Mouse (Mus musculus) hindbrain, embryonic 11.5 days (tissue): ENCODE data around the gene Gm10577. TPM values are rescaled to one million over a fixed set of nuclear protein-coding genes. Genes with fewer than 3 reads are reported as not detected.

ENCODE experiments used
- ATAC-seq: fragments of 200-750 bp; cut with Nextera tagmentation; 2 replicates; pipeline ENCODE4 v1.8.0; 2017; ENCODE audit warnings: mild to moderate bottlenecking, moderate TSS enrichment, moderate library complexity; ENCODE audit not compliant: low FRiP score
- DNase-seq: peaks from one replicate; pipeline ENCODE4 v3.0.0-alpha.2; 2015; ENCODE audit warnings: low spot score
- H3K27ac ChIP-seq: fragments of 300-500 bp; sonication (generic); 2 replicates; pipeline ENCODE4 v1.5.1; 2014; ENCODE audit warnings: mild to moderate bottlenecking, low read depth, low read length
- H3K27me3 ChIP-seq: fragments of 300-500 bp; sonication (generic); 2 replicates; pipeline ENCODE4 v1.6.1; 2014; ENCODE audit warnings: mild to moderate bottlenecking, low read length, moderate library complexity, mixed read lengths; ENCODE audit not compliant: control insufficient read depth, insufficient read depth
- H3K36me3 ChIP-seq: fragments of 300-500 bp; sonication (generic); 2 replicates; pipeline ENCODE4 v1.6.1; 2014; ENCODE audit warnings: mild to moderate bottlenecking, low read length, moderate library complexity, mixed read lengths; ENCODE audit not compliant: control insufficient read depth, insufficient read depth
- H3K4me1 ChIP-seq: fragments of 300-500 bp; sonication (generic); replicated peaks from 2 replicates; pipeline ENCODE4 v1.6.1; 2014; ENCODE audit warnings: low read length, mixed read lengths; ENCODE audit not compliant: control insufficient read depth, insufficient read depth
- H3K4me2 ChIP-seq: fragments of 300-500 bp; sonication (generic); replicated peaks from 2 replicates; pipeline ENCODE4 v1.6.1; 2014; ENCODE audit warnings: mild to moderate bottlenecking, low read depth, low read length
- H3K4me3 ChIP-seq: fragments of 300-500 bp; sonication (generic); 2 replicates; pipeline ENCODE4 v1.5.1; 2014; ENCODE audit warnings: low read depth, low read length
- H3K9ac ChIP-seq: fragments of 300-500 bp; sonication (generic); 2 replicates; pipeline ENCODE4 v1.6.1; 2014; ENCODE audit warnings: low read depth, low read length
- H3K9me3 ChIP-seq: fragments of 300-500 bp; sonication (generic); 2 replicates; pipeline ENCODE4 v1.6.1; 2016; ENCODE audit warnings: low read length; ENCODE audit not compliant: control insufficient read depth
- WGBS: fragments of 180-500 bp; shearing (Covaris S2); extraction: QIAGEN DNeasy Blood & Tissue Kit; methylation state at CpG from one replicate; pipeline ENCODE4 v1.1.7; 2014; 5-methylcytosine and 5-hydroxymethylcytosine counted together
- polyA plus RNA-seq: library from polyadenylated mRNA; unstranded; fragments of >200 nt; fragmentation: Nextera tagmentation; extraction: Ambion mirVana; gene quantifications from 2 replicates; pipeline ENCODE4 v1.2.1, GENCODE M21; 2014

Gm10577 gene
- polyA plus RNA-seq, 1 experiment from 2014 or later = not detected

GRCm38 (mm10) chr4:101035131-101035530, 14.6 kb upstream of the Gm10577 start:
- Histone ChIP-seq H3K4me3 (no peak overlapping the region), H3K36me3 (no peaks in the 10 kb centered on the region), H3K27me3 (no peaks in the 10 kb centered on the region), H3K9me3 (no peaks in the 10 kb centered on the region), H3K9ac (no peak overlapping the region), H3K27ac (no peak overlapping the region), H3K4me2 (no peak overlapping the region), H3K4me1 (no peaks in the 10 kb centered on the region)
- 88% methylated on average over 5 of the region's 5 CpGs for WGBS
- ATAC-seq = no peak
- no peak for DNase-seq

- H3K9ac ChIP-seq = no peak overlapping the region
- no peak overlapping the region for H3K27ac ChIP-seq
- DNase-seq (no peak), ATAC-seq (no peak)
- H3K36me3 ChIP-seq = no peaks in the 10 kb centered on the region
- no peaks in the 10 kb centered on the region for H3K4me1 ChIP-seq
- no peaks in the 10 kb centered on the region for H3K27me3 ChIP-seq
- H3K9me3 ChIP-seq = no peaks in the 10 kb centered on the region
- WGBS = 68% methylated on average over 3 of the region's 3 CpGs
- no peak overlapping the region for H3K4me3 ChIP-seq
- no peak overlapping the region for H3K4me2 ChIP-seq
These were observed 12.6 kb upstream of the Gm10577 start for GRCm38 (mm10) chr4:101033047-101033446.

GRCm38 (mm10) chr4:101027852-101028411, 7.4 kb upstream of the Gm10577 start:
- Histone ChIP-seq H3K9ac (no peak overlapping the region), H3K9me3 (no peaks in the 10 kb centered on the region)
- 89% methylated on average over 9 of the region's 9 CpGs for WGBS

GRCm38 (mm10) chr4:101026995-101027394, 6.5 kb upstream of the Gm10577 start:
- WGBS = 81% methylated on average over 2 of the region's 2 CpGs
- no peaks in the 10 kb centered on the region for H3K36me3 ChIP-seq
- no peaks in the 10 kb centered on the region for H3K9me3 ChIP-seq
- H3K4me2 ChIP-seq = no peak overlapping the region
- H3K4me1 ChIP-seq = no peaks in the 10 kb centered on the region
- ATAC-seq = no peak
- no peaks in the 10 kb centered on the region for H3K27me3 ChIP-seq
- no peak for DNase-seq
- no peak overlapping the region for H3K9ac ChIP-seq
- H3K4me3 ChIP-seq = no peak overlapping the region
- H3K27ac ChIP-seq = no peak overlapping the region

More at GRCm38 (mm10) chr4:101027852-101028411, 7.4 kb upstream of the Gm10577 start:
- Histone ChIP-seq H3K27me3 (no peaks in the 10 kb centered on the region), H3K4me2 (no peak overlapping the region), H3K4me3 (no peak overlapping the region), H3K36me3 (no peaks in the 10 kb centered on the region), H3K4me1 (no peaks in the 10 kb centered on the region), H3K27ac (no peak overlapping the region)
- no peak for DNase-seq
- ATAC-seq = no peak

- DNase-seq = no peak
These were observed 6.1 kb upstream of the Gm10577 start for GRCm38 (mm10) chr4:101026566-101026965.

GRCm38 (mm10) chr4:101017806-101018205, 2.7 kb downstream of the Gm10577 start:
- Histone ChIP-seq H3K4me2 (no peak overlapping the region), H3K36me3 (no peaks in the 10 kb centered on the region), H3K4me1 (no peaks in the 10 kb centered on the region), H3K27me3 (no peaks in the 10 kb centered on the region), H3K27ac (no peak overlapping the region), H3K9me3 (peaks cover 2% of the 10 kb centered on the region; the same call in 1 of the 2 replicates), H3K4me3 (no peak overlapping the region), H3K9ac (no peak overlapping the region)
- DNase-seq = no peak
- no peak for ATAC-seq
- 89% methylated on average over 4 of the region's 4 CpGs for WGBS

More at GRCm38 (mm10) chr4:101026566-101026965, 6.1 kb upstream of the Gm10577 start:
- Histone ChIP-seq H3K27ac (no peak overlapping the region), H3K4me2 (no peak overlapping the region), H3K27me3 (no peaks in the 10 kb centered on the region), H3K9me3 (no peaks in the 10 kb centered on the region), H3K36me3 (no peaks in the 10 kb centered on the region), H3K9ac (no peak overlapping the region), H3K4me3 (no peak overlapping the region), H3K4me1 (no peaks in the 10 kb centered on the region)
- no peak for ATAC-seq
- WGBS = 88% methylated on average over 5 of the region's 5 CpGs

GRCm38 (mm10) chr4:101009092-101009491, 11.4 kb downstream of the Gm10577 start:
- ATAC-seq (no peak), DNase-seq (no peak)
- Histone ChIP-seq H3K27me3 (no peaks in the 10 kb centered on the region), H3K27ac (no peak overlapping the region), H3K9me3 (no peaks in the 10 kb centered on the region), H3K36me3 (no peaks in the 10 kb centered on the region), H3K9ac (no peak overlapping the region), H3K4me2 (no peak overlapping the region), H3K4me1 (no peaks in the 10 kb centered on the region), H3K4me3 (no peak overlapping the region)
- WGBS = 84% methylated on average over 4 of the region's 4 CpGs

GRCm38 (mm10) chr4:101008362-101008769, 12.1 kb downstream of the Gm10577 start:
- 77% methylated on average over 5 of the region's 5 CpGs for whole genome bisulfite sequencing
- no peaks in the 10 kb centered on the region for H3K4me1 ChIP-seq
- no peak overlapping the region for H3K4me2 ChIP-seq
- H3K36me3 ChIP-seq = no peaks in the 10 kb centered on the region
- no peak overlapping the region for H3K27ac ChIP-seq
- no peak overlapping the region for H3K9ac ChIP-seq
- H3K9me3 ChIP-seq = no peaks in the 10 kb centered on the region
- DNase-seq (no peak), ATAC-seq (no peak)
- no peaks in the 10 kb centered on the region for H3K27me3 ChIP-seq
- no peak overlapping the region for H3K4me3 ChIP-seq

GRCm38 (mm10) chr4:101002961-101003360, 17.5 kb downstream of the Gm10577 start:
- Histone ChIP-seq H3K4me3 (no peak overlapping the region), H3K27me3 (no peaks in the 10 kb centered on the region), H3K27ac (no peak overlapping the region), H3K36me3 (no peaks in the 10 kb centered on the region), H3K9ac (no peak overlapping the region), H3K4me2 (no peak overlapping the region), H3K9me3 (no peaks in the 10 kb centered on the region), H3K4me1 (no peaks in the 10 kb centered on the region)
- 91% methylated on average over 16 of the region's 16 CpGs for WGBS
- DNase-seq (no peak), ATAC-seq (no peak; the same call in 1 of the 2 replicates)
